Mouse (Mus musculus) heart, embryonic 16.5 days (tissue): ENCODE data around the gene Ptpn4. TPM values are rescaled to one million over a fixed set of nuclear protein-coding genes. Genes with fewer than 3 reads are reported as not detected.

Source experiments
- ATAC-seq: fragments of 200-750 bp; cut with Nextera tagmentation; replicated peaks from 2 replicates; pipeline ENCODE4 v1.8.0; 2017; ENCODE audit warnings: moderate number of reproducible peaks; ENCODE audit not compliant: insufficient read depth, low FRiP score; ENCODE audit errors: extremely low read depth
- H3K27ac ChIP-seq: fragments of 300-500 bp; sonication (generic); 2 replicates; pipeline ENCODE4 v1.5.1; 2014; ENCODE audit warnings: mild to moderate bottlenecking, low read length, control low read depth, moderate library complexity
- H3K27me3 ChIP-seq: fragments of 300-500 bp; sonication (generic); 2 replicates; pipeline ENCODE4 v1.6.1; 2014; ENCODE audit warnings: low read length, mixed read lengths; ENCODE audit not compliant: control insufficient read depth, insufficient read depth
- H3K36me3 ChIP-seq: fragments of 300-500 bp; sonication (generic); 2 replicates; pipeline ENCODE4 v1.6.1; 2014; ENCODE audit not compliant: control insufficient read depth, insufficient read depth
- H3K4me1 ChIP-seq: fragments of 300-500 bp; sonication (generic); 2 replicates; pipeline ENCODE4 v1.6.1; 2014; ENCODE audit warnings: low read length, mixed read lengths; ENCODE audit not compliant: control insufficient read depth, insufficient read depth
- H3K4me2 ChIP-seq: fragments of 300-500 bp; sonication (generic); 2 replicates; pipeline ENCODE4 v1.6.1; 2014; ENCODE audit warnings: low read depth, mild to moderate bottlenecking, control low read depth, low read length
- H3K4me3 ChIP-seq: fragments of 300-500 bp; sonication (generic); 2 replicates; pipeline ENCODE4 v1.5.1; 2014; ENCODE audit warnings: mild to moderate bottlenecking, control low read depth, low read length
- H3K9ac ChIP-seq: fragments of 300-500 bp; sonication (generic); 2 replicates; pipeline ENCODE4 v1.6.1; 2014; ENCODE audit warnings: low read length, control low read depth
- H3K9me3 ChIP-seq: fragments of 300-500 bp; sonication (generic); replicated peaks from 2 replicates; pipeline ENCODE4 v1.6.1; 2016; ENCODE audit warnings: low read length; ENCODE audit not compliant: control insufficient read depth
- WGBS: fragments of 180-500 bp; shearing (Covaris S2); extraction: QIAGEN DNeasy Blood & Tissue Kit; methylation state at CpG from one replicate; pipeline ENCODE4 v1.1.7; 2014; 5-methylcytosine and 5-hydroxymethylcytosine counted together
- polyA plus RNA-seq: library from polyadenylated mRNA; unstranded; fragments of >200 nt; fragmentation: Nextera tagmentation; extraction: Ambion mirVana; gene quantifications from 2 replicates; pipeline ENCODE4 v1.2.1, GENCODE M21; 2015

The Ptpn4 gene
- polyA plus RNA-seq, 1 experiment from 2014 or later = 4.8 TPM

GRCm38 (mm10) chr1:119775915-119776314 lies 61.5 kb downstream of the Ptpn4 start:
- H3K4me1 ChIP-seq = no peaks in the 10 kb centered on the region
- no peak for ATAC-seq
- H3K4me2 ChIP-seq = no peak overlapping the region
- no peaks in the 10 kb centered on the region for H3K27me3 ChIP-seq
- no peak overlapping the region for H3K4me3 ChIP-seq
- 75% methylated on average over 2 of the region's 2 CpGs for whole genome bisulfite sequencing
- H3K36me3 ChIP-seq = no peaks in the 10 kb centered on the region
- no peaks in the 10 kb centered on the region for H3K9me3 ChIP-seq
- H3K9ac ChIP-seq = no peak overlapping the region
- H3K27ac ChIP-seq = no peak overlapping the region

GRCm38 (mm10) chr1:119735692-119736091 lies 101.7 kb downstream of the Ptpn4 start:
- H3K36me3 ChIP-seq = peaks cover 15% of the 10 kb centered on the region
- ATAC-seq = no peak
- H3K4me2 ChIP-seq = no peak overlapping the region

GRCm38 (mm10) chr1:119734801-119735200 lies 102.6 kb downstream of the Ptpn4 start:
- no peaks in the 10 kb centered on the region for H3K4me1 ChIP-seq
- 82% methylated on average over 1 of the region's 1 CpGs for WGBS

More at GRCm38 (mm10) chr1:119735692-119736091, 101.7 kb downstream of the Ptpn4 start:
- H3K9ac ChIP-seq = no peak overlapping the region
- H3K4me3 ChIP-seq = no peak overlapping the region
- H3K4me1 ChIP-seq = no peaks in the 10 kb centered on the region
- H3K27ac ChIP-seq = no peak overlapping the region
- peaks cover 8% of the 10 kb centered on the region for H3K9me3 ChIP-seq
- H3K27me3 ChIP-seq = no peaks in the 10 kb centered on the region

GRCm38 (mm10) chr1:119731166-119731565 lies 106.2 kb downstream of the Ptpn4 start:
- H3K4me1 ChIP-seq = no peaks in the 10 kb centered on the region
- no peak for ATAC-seq
- H3K4me3 ChIP-seq = no peak overlapping the region
- H3K4me2 ChIP-seq = no peak overlapping the region
- H3K27ac ChIP-seq = no peak overlapping the region
- 88% methylated on average over 2 of the region's 2 CpGs for WGBS
- no peaks in the 10 kb centered on the region for H3K27me3 ChIP-seq
- no peak overlapping the region for H3K9ac ChIP-seq
- H3K36me3 ChIP-seq = no peaks in the 10 kb centered on the region
- no peaks in the 10 kb centered on the region for H3K9me3 ChIP-seq

More at GRCm38 (mm10) chr1:119734801-119735200, 102.6 kb downstream of the Ptpn4 start:
- ATAC-seq = no peak
- Histone ChIP-seq H3K36me3 (peaks cover 6% of the 10 kb centered on the region), H3K27me3 (no peaks in the 10 kb centered on the region), H3K9ac (no peak overlapping the region), H3K4me3 (no peak overlapping the region), H3K27ac (no peak overlapping the region), H3K9me3 (peaks cover 3% of the 10 kb centered on the region), H3K4me2 (no peak overlapping the region)

- ATAC-seq = no peak
- WGBS = 81% methylated on average over 2 of the region's 2 CpGs
- Histone ChIP-seq H3K9ac (no peak overlapping the region), H3K4me1 (peaks cover 3% of the 10 kb centered on the region), H3K4me2 (no peak overlapping the region), H3K9me3 (no peaks in the 10 kb centered on the region), H3K27ac (no peak overlapping the region), H3K36me3 (0 out of 2 replicates have a peak, but pooled peaks cover 3% of the 10 kb centered on the region), H3K4me3 (no peak overlapping the region), H3K27me3 (no peaks in the 10 kb centered on the region)
Observed at GRCm38 (mm10) chr1:119713017-119713416, 124.4 kb downstream of the Ptpn4 start.

- H3K4me3 ChIP-seq = no peak overlapping the region
- no peaks in the 10 kb centered on the region for H3K27me3 ChIP-seq
- H3K4me2 ChIP-seq = no peak overlapping the region
- no peak for ATAC-seq
- 95% methylated on average over 4 of the region's 4 CpGs for WGBS
- no peaks in the 10 kb centered on the region for H3K4me1 ChIP-seq
- H3K9ac ChIP-seq = no peak overlapping the region
- no peaks in the 10 kb centered on the region for H3K9me3 ChIP-seq
- no peak overlapping the region for H3K27ac ChIP-seq
- peaks cover 2% of the 10 kb centered on the region; the same call in 1 of the 2 replicates for H3K36me3 ChIP-seq
Observed at GRCm38 (mm10) chr1:119706471-119707217, 130.8 kb downstream of the Ptpn4 start.

GRCm38 (mm10) chr1:119696860-119697259 lies 140.6 kb downstream of the Ptpn4 start:
- WGBS = 94% methylated on average over 1 of the region's 1 CpGs
- ATAC-seq = no peak

GRCm38 (mm10) chr1:119685773-119686558 lies 151.4 kb downstream of the Ptpn4 start:
- Histone ChIP-seq H3K4me1 (no peaks in the 10 kb centered on the region), H3K4me2 (no peak overlapping the region), H3K9ac (no peak overlapping the region), H3K27me3 (no peaks in the 10 kb centered on the region), H3K9me3 (no peaks in the 10 kb centered on the region), H3K4me3 (no peak overlapping the region), H3K36me3 (peaks cover 12% of the 10 kb centered on the region), H3K27ac (no peak overlapping the region)
- no peak for ATAC-seq
- WGBS = 95% methylated on average over 3 of the region's 3 CpGs

More at GRCm38 (mm10) chr1:119696860-119697259, 140.6 kb downstream of the Ptpn4 start:
- H3K4me2 ChIP-seq = no peak overlapping the region
- no peaks in the 10 kb centered on the region for H3K27me3 ChIP-seq
- no peak overlapping the region for H3K9ac ChIP-seq
- H3K36me3 ChIP-seq = peaks cover 6% of the 10 kb centered on the region
- H3K4me1 ChIP-seq = no peaks in the 10 kb centered on the region
- H3K9me3 ChIP-seq = no peaks in the 10 kb centered on the region
- H3K4me3 ChIP-seq = no peak overlapping the region
- no peak overlapping the region for H3K27ac ChIP-seq

- Histone ChIP-seq H3K36me3 (peaks cover 12% of the 10 kb centered on the region; the same call in 1 of the 2 replicates), H3K27ac (no peak overlapping the region), H3K4me3 (no peak overlapping the region), H3K4me1 (no peaks in the 10 kb centered on the region), H3K27me3 (no peaks in the 10 kb centered on the region), H3K9ac (no peak overlapping the region), H3K9me3 (no peaks in the 10 kb centered on the region), H3K4me2 (no peak overlapping the region)
- no peak for ATAC-seq
- 86% methylated on average over 2 of the region's 2 CpGs for WGBS
Observed at GRCm38 (mm10) chr1:119681663-119682213, 155.7 kb downstream of the Ptpn4 start.
